Mouse (Mus musculus) erythroblast, embryonic 14.5 days (primary cell): ENCODE results near the gene Cfap97. TPM values are rescaled to one million over a fixed set of nuclear protein-coding genes. Genes with fewer than 3 reads are reported as not detected.
"Not testable (repeated sequence)": the region's sequence is repeated elsewhere in the genome, so short reads cannot be mapped to it uniquely, and the experiment has no call there.

Experiments
- H3K27me3 ChIP-seq: 2 replicates; pipeline ENCODE4 v1.6.1; 2012; ENCODE audit warnings: inconsistent platforms; ENCODE audit not compliant: control insufficient read depth
- H3K36me3 ChIP-seq: 2 replicates; pipeline ENCODE4 v1.6.1; 2012; ENCODE audit warnings: mild to moderate bottlenecking, inconsistent platforms; ENCODE audit not compliant: control insufficient read depth
- H3K4me1 ChIP-seq: 2 replicates; pipeline ENCODE4 v1.6.1; 2012; ENCODE audit warnings: inconsistent platforms; ENCODE audit not compliant: control insufficient read depth
- H3K4me3 ChIP-seq: replicated peaks from 2 replicates; pipeline ENCODE3; 2012; ENCODE audit warnings: moderate library complexity, mild to moderate bottlenecking, inconsistent platforms
- H3K9me3 ChIP-seq: 2 replicates; pipeline ENCODE4 v1.6.1; 2012; ENCODE audit warnings: low read length, inconsistent platforms, mixed read lengths; ENCODE audit not compliant: control insufficient read depth
- GATA1 ChIP-seq: IDR thresholded peaks from 2 replicates; pipeline ENCODE4 v1.6.1; 2012; ENCODE audit warnings: low read length, inconsistent platforms, mixed read lengths
- TAL1 ChIP-seq: IDR thresholded peaks from 3 replicates; pipeline ENCODE4 v1.6.1; 2012; ENCODE audit warnings: low read length, inconsistent platforms, mixed read lengths
- polyA plus RNA-seq: library from polyadenylated mRNA; stranded (reverse); fragments of >175 nt; gene quantifications from 2 replicates; pipeline ENCODE4 v1.2.3, GENCODE M21; 2012

Cfap97 gene
- 0.07 and 0.15 TPM in 2 replicates for polyA plus RNA-seq

- H3K36me3 ChIP-seq, result no peaks in the 10 kb centered on the region
These were observed at the start of gene Cfap97 for GRCm38 (mm10) chr8:46151202-46152062. Gene Cfap97 (plus strand): TSS chr8:46151771.

GRCm38 (mm10) chr8:46103434-46103833, 48.1 kb upstream of the Cfap97 start:
- no peaks in the 10 kb centered on the region for H3K4me1 ChIP-seq
- H3K9me3 ChIP-seq, result peaks cover 6% of the 10 kb centered on the region
- no peak overlapping the region for H3K4me3 ChIP-seq
- H3K27me3 ChIP-seq, result no peaks in the 10 kb centered on the region
- no peak for TF ChIP-seq TAL1
- TF ChIP-seq GATA1, result no peak
- H3K36me3 ChIP-seq, result peaks cover 17% of the 10 kb centered on the region

More at GRCm38 (mm10) chr8:46151202-46152062, at the start of gene Cfap97:
- H3K4me3 ChIP-seq, result peak within 1 kb of the TSS; percentile 80
- no peak for TF ChIP-seq GATA1
- TF ChIP-seq TAL1, result no peak
- H3K9me3 ChIP-seq, result no peaks in the 10 kb centered on the region
- H3K4me1 ChIP-seq, result peaks cover 21% of the 10 kb centered on the region
- H3K27me3 ChIP-seq, result peaks cover 40% of the 10 kb centered on the region

GRCm38 (mm10) chr8:46107690-46108089, 43.9 kb upstream of the Cfap97 start:
- Histone ChIP-seq H3K4me1 (no peaks in the 10 kb centered on the region), H3K27me3 (no peaks in the 10 kb centered on the region), H3K4me3 (no peak overlapping the region), H3K9me3 (no peaks in the 10 kb centered on the region), H3K36me3 (peaks cover 9% of the 10 kb centered on the region)
- TF ChIP-seq GATA1, result no peak
- TF ChIP-seq TAL1, result no peak

GRCm38 (mm10) chr8:46113421-46114170, 38.0 kb upstream of the Cfap97 start:
- H3K4me3 ChIP-seq, H3K27me3 ChIP-seq, H3K9me3 ChIP-seq, H3K4me1 ChIP-seq, H3K36me3 ChIP-seq: not testable (repeated sequence)

- H3K27me3 ChIP-seq, result no peaks in the 10 kb centered on the region
- H3K4me3 ChIP-seq, result no peak overlapping the region
- no peaks in the 10 kb centered on the region for H3K4me1 ChIP-seq
- no peak for TF ChIP-seq TAL1
- no peaks in the 10 kb centered on the region for H3K9me3 ChIP-seq
- H3K36me3 ChIP-seq, result peaks cover 5% of the 10 kb centered on the region
These were observed 34.4 kb upstream of the Cfap97 start for GRCm38 (mm10) chr8:46117172-46117571.

- Histone ChIP-seq H3K4me1 (no peaks in the 10 kb centered on the region), H3K27me3 (no peaks in the 10 kb centered on the region), H3K36me3 (peaks cover 8% of the 10 kb centered on the region), H3K9me3 (no peaks in the 10 kb centered on the region), H3K4me3 (no peak overlapping the region)
- TF ChIP-seq GATA1 (no peak), TAL1 (no peak)
These were observed 32.4 kb upstream of the Cfap97 start for GRCm38 (mm10) chr8:46119176-46119575.

GRCm38 (mm10) chr8:46122498-46122897, 29.1 kb upstream of the Cfap97 start:
- Histone ChIP-seq H3K4me1 (no peaks in the 10 kb centered on the region), H3K4me3 (no peak overlapping the region), H3K36me3 (peaks cover 3% of the 10 kb centered on the region; the same call in 1 of the 2 replicates), H3K27me3 (no peaks in the 10 kb centered on the region), H3K9me3 (no peaks in the 10 kb centered on the region)
- TF ChIP-seq TAL1 (no peak), GATA1 (no peak)

GRCm38 (mm10) chr8:46130426-46130825, 21.1 kb upstream of the Cfap97 start:
- Histone ChIP-seq H3K4me3 (no peak overlapping the region), H3K36me3 (no peaks in the 10 kb centered on the region), H3K9me3 (no peaks in the 10 kb centered on the region), H3K4me1 (no peaks in the 10 kb centered on the region), H3K27me3 (no peaks in the 10 kb centered on the region)
- no peak for TF ChIP-seq GATA1
- TF ChIP-seq TAL1, result no peak

- not testable (repeated sequence) for H3K9me3 ChIP-seq, H3K4me1 ChIP-seq, H3K27me3 ChIP-seq, H3K4me3 ChIP-seq, H3K36me3 ChIP-seq
These were observed 16.0 kb upstream of the Cfap97 start for GRCm38 (mm10) chr8:46135546-46135945.
